Mouse (Mus musculus) left cerebral cortex, adult 9 months (tissue): Measurements from ENCODE around the gene Bbs4.
"Not testable (repeated sequence)": the region's sequence is repeated elsewhere in the genome, so short reads cannot be mapped to it uniquely, and the experiment has no call there.

ENCODE experiments used
- DNase-seq, 2 experiments: peaks; one replicate each; pipeline ENCODE4 v3.0.0; 2022; ENCODE audit warnings: low spot score in 2 of 2

Gene Bbs4

DNA sequence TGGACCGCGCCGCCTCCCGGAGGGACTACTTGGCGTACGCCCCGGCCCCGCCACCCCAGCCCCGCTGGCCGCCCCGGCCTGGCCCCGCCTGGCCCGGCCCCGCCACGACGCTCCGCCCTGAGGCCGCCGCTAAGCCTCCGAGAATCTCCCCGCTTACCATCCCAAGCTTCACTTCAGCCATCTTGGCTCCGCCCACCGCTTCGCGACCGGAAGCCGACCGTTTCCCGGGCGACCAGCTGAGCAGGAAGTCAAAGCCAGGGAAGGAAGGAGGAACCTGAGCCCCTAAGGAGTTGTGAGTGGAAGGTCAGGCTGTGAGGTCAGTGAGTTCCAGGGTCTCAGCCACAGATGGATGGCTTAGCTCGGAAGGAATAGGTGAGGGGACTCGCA lies at the start of gene Bbs4:
TSS of gene Bbs4 (minus strand) at position 256 of the 387 bp plus-strand sequence.
- DNase-seq, result peak; percentile 15 to 86

DNA sequence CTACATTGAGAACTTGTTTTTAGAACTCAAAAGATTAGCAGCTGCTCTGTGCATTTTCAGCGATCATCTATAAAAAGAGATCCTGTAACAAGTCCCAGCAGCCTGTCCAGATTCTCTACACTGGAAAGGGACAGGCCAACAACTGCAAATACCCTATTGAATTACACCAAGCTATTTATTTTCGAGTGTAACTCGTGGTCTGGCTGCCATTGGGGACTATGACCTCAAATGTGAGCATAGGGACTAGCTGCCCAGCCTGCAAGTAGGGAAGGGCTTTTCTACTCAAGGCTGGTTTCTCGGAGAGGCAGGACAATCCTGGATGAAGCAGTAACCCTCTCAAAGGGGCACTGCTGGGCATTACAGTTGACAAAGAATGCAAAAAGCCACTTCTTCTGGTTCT lies 35.8 kb upstream of the Bbs4 start:
- DNase-seq, result no peak

DNA sequence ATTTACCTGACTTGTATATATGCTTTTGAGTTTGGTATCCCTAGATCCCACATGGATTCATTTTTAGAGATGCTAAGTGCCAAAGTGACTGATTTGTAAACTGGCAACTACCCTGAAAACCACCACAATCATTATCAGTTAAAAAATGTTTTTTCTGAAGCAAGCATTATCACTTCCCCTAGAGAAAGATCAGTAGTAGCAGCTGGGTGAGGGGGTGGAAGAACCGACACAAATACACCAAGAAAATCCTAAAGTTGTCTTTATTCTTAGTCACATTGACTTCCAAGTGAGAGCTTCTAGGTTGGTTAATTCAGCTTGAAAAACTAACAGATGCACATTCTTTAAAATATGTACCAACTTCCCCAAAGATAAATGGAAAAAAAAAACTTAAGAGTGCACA lies 35.0 kb upstream of the Bbs4 start:
- DNase-seq, result peak in 1 of 2 experiments; percentile 45

DNA sequence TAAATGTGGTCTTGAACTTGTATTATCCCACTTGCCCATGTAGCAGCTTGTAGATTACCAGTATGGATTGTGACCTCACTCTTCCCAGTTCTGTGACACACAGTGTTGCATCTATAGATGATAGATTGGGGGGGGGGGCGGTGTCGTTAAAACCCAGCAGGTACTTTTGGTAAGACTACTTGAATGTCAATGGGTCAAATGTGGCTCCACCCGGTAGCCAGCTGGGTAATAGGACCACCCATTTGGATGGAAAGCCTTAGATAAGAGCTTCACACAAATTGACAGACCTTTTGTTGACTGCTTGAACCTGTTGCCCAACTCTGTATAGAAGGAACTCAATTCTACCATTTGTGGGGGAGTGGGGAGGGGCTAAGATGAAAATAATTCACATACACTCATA lies 34.2 kb upstream of the Bbs4 start:
- DNase-seq, result no peak

DNA sequence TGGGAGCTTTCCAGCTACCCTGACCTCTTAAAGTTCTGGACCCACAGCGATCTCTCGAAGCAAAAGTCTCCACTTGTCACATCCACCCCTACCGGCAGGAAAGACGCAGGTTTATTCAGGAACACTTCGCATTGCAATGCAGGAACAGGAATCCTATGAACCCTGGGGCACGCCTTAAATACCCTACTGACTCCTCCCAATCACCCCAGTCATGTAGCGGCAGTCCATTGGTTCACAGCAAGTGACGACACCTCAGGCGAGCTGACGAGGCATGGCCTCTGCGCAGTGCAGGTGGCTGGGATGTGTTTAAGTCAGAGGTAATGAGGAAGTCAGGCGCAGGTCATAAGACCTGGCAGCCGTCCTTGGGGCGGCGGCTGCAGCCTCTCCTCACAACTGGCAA lies 22.3 kb upstream of the Bbs4 start:
- no peak for DNase-seq

DNA sequence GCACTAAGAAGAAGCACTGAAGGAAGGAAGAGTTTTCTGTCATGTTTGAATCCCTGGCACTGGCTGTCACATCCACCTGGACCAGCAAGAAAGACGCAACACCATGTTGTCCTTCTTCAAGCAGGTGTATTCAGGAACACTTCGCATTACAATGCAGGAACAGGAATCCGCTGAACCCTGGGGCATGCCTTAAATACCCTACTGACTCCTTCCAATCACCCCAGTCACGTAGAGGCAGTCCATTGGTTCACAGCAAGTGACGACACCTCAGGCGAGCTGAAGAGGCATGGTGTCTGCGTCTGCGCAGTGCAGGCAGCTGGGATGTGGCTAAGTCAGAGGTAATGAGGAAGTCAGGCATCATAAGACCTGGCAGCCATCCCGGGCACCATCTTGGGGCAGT lies 16.3 kb upstream of the Bbs4 start:
- DNase-seq, result no peak

DNA sequence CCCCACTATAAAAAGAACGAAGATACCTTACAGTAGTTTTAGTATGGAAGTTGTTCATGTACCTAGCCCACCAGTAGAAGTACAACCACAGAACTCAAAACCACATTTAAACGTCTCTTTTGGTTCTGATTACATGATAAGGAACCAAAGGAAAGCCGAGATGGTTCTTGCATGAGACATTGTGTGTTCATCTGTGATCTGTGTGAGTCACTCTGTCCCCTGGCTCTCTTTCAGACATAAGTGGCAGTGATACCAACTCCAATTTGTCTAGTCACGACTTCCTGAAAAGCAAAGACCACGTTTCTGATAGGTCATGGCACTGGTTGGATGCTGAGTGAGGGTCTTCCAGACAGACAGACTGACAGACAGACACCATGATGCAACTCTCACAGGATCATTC lies 15.9 kb upstream of the Bbs4 start:
- DNase-seq, result no peak

DNA sequence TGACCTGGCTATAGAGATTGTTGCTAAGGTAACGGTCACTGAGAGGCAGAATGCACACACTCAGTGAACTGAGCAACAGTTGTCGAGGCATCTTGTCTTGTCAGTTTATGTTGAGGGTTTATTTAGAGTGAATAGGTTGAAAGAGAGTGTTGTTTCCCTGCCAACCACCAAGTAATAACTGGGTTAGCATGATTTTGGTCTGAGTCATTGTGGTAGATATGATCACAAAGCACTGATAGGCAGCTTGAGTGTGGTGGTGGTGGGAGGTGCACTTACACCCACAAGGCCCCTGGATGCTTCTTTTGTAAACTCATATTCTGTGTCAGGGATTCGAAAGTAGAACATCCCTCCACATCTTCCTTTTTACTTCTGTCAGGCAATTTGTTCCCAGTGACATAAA lies 7.2 kb upstream of the Bbs4 start:
- not testable (repeated sequence) for DNase-seq

DNA sequence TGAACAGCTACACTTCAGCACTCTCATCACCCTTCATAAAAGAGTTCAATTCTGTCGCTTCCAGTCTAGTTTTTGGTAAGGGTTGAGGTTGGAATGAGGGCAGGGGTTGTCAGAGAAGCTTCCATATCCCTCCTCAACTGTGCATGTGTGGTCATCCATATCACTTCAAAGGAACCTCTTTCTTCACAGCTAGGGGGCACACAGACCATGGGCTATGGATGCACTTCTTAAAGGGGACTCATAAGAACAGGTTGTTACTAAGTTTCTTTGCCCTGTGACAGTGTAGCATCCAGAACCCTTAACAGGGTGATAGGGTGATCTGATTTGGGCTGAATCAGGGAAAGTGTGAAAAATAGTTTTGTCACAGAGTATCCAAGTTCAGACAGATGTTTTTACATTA lies 4.7 kb upstream of the Bbs4 start:
- DNase-seq, result not testable (repeated sequence)

DNA sequence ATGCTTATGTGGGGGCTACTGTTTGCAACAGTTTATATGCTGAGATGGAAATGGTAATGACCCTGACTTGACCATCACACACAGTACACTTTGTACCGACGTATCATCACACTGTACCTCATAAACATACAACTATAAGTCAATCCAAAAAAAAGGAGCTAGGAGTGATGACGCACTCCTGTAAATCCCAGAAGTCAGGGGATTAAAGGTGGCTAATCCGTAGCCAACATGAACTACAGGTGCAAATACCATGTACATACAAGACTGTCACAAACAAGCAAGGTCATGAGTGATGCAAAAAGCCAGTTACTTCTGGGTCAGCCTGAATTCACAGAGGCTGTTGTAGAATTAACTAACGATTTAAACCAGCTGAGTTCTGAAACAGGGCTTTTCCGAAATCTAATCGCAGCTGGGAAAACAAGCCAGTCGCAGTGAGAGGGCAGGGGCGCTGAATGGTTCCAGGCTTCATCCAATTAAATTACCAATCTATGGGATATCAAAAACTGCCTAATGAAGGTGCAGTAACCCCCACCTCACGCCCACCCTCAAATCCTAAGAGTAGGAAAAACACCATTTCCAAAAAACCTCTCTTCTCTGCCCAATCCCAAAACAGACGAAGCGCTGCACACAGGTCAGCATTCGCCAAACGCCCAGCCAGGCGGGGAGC lies 589 bp downstream of the Bbs4 start:
- DNase-seq, result peak in 1 of 2 experiments; percentile 7

DNA sequence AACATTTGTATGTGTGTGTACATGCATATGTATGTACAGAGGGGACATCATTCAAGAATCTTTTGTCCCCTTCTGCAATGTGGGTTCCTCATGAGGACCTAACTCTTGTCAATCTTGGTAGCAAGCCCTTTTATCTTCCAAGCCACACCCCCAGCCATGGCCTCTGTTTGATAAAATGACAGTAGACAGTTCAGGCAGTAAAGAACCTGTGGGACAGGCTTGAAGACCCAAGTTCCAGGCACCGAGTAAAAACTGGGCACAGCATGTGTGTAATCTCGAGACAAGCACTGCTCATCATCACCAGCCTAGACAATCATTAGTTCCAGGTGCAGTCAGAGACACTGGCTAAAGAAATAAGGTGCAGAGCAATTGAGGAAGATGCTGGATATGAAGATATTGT lies 7.1 kb downstream of the Bbs4 start:
- no peak for DNase-seq

DNA sequence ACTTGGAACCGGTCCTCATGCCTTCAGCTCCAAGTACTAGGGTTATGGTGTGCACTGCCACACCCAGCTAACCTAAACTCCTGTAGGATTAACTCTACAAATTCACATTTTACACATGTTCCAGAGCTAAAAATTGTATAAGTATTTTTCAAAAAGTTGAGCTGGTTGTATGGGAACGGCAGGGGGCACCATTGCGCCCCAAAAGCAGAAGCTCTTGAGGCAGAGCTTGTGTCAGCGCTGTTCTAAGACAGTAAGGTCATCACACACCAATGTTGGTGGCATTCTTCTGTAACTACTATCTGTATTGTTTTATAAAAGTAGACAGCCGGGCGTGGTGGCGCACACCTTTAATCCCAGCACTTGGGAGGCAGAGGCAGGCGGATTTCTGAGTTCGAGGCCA lies 13.3 kb downstream of the Bbs4 start:
- DNase-seq, result no peak

DNA sequence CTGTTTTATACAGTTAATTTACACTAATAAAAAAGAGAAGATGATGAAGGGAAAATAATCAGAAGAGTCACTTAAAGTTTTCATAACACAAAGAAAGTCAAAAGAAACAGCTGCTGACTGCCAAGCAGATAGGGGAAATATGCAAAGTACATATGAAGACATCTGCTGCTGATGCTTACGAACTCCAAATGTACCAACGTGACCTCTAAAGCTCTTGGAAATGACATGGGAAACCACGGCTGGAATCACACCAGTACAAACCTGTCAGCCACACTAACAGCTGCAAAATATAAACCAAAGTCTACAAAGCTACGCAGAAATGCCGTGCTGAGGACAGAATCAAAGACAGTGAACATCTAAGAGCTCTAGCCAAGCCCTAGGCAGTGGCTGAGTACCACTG lies 14.2 kb downstream of the Bbs4 start:
- no peak for DNase-seq

DNA sequence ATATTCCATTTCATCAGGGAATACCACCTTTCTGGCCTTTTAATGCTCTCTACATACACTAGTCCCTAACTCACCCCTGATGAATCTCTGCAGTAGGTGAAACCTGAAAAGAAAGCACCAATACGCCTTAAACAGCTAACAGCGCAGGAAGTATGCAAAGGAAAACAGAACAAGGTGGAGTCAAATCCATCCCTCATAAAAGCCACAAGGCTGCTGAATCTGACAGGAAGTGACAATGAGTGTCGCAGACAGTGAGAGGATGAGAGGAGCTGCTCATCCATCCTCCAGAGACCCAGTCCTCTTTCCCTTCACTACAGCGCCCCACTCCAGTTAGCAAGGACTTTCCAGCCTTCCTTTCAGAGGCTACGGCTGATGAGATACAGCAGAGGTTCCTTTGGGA lies 14.9 kb downstream of the Bbs4 start:
- no peak for DNase-seq

DNA sequence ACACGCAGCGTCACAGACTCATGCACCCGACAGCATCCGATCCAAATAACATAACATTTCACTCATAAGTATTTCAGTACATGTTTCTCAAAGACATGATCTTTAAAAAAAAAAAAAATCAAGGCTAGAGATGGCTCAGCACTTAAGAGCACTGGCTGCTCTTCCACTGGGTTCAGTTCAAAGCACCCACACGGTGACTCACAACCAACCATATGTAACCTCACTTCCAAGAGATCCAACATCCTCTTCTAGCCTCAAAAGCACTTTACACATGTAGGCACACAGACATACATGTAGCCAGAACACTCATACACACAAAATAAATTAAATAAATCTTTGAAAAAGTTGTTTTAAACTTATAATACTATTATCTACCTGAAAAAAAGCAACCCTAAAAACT lies 15.4 kb downstream of the Bbs4 start:
- DNase-seq, result no peak

DNA sequence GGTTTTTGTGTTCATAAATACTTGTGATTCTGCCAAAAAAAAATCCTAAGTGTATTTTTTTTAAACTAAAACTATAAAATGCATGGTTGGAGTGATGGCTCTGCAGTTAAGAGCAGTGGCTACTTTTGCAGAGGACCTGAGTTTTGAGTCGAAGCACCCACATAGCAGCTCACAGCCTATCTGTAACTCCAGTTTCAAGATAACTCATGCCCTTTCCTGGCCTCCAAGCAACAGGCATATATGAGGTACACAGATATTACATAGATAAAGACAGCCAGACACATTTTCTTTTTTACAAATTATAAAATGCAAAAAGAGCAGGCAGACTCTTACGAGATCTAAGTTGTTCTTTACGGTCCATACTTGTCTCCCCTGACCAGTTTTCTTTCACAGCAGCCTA lies 16.8 kb downstream of the Bbs4 start:
- DNase-seq, result no peak

DNA sequence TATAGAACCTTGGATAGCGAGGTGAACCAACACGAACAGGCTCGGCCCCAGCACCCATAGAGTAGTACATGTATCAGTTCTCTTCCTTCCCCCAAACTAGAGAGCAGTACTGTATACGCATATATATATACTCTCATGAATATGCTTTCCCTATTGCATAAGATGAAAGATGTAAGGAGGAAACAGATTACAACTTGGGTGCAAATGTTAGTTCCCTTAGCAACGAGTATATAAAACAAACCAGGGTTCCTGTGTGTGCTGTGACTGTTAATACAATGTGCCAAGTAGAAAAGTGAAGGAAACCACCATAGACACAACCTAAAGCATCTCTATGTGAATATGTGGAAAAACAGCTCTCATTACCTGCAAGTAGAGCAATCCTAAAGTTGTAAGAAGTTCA lies 23.3 kb downstream of the Bbs4 start:
- DNase-seq, result no peak

DNA sequence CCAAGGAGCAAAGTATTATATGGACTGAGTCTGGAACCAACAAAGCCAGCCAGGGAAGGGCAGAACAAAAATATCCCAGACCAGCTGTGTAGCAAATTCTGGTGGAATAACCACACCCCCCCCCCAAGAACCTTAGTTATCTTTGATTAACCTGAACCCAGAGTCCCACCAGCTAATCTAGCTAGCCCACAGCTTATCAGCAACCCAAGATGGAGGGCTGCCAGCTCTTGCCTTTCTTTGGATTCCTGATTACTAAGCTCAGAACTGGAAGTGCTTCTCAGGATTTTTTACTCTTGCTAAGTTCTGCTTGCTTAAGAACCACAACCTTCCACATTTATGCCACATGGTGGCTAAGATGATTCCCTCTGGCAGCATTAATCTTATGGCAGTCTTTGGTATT lies 29.0 kb downstream of the Bbs4 start:
- no peak for DNase-seq

DNA sequence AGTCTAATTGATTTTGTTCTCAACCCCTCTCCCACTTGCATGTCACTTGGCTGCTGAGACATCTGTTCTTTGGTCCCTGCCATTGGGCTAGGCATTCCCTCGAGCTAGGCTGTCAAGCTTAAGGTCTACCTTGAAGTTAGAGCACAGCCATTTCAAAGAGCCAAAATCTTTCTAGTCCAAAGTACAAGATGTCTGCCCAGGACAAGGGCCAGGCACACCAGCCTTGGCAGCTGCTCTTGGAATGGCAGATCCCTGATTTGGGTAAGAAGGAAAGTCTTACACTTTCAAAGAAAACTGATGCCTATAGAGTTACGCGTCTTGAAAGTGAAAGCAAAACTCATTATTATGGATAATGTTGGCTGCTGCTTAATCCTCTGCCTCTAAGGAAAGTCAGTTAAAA lies 37.1 kb downstream of the Bbs4 start:
- no peak for DNase-seq

DNA sequence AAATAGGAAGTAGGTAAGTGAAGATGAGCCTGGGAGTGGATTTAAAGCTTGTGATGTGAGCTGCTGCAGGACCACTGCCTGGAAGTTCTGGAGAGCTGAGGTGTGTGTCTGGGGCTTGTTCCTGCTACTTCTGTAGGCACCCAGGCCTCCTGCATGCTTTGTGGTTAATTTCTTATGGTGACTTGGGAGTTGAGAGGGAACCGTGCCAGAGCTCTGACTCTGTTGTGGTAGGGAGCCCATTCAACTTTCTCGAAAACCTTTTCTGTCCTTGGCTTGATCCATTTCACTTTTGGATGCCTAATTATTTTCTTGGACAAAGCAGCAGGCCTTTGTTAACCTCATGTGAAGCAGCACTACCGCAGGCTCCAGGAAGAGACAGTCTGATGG lies 42.0 kb downstream of the Bbs4 start:
- no peak for DNase-seq

DNA sequence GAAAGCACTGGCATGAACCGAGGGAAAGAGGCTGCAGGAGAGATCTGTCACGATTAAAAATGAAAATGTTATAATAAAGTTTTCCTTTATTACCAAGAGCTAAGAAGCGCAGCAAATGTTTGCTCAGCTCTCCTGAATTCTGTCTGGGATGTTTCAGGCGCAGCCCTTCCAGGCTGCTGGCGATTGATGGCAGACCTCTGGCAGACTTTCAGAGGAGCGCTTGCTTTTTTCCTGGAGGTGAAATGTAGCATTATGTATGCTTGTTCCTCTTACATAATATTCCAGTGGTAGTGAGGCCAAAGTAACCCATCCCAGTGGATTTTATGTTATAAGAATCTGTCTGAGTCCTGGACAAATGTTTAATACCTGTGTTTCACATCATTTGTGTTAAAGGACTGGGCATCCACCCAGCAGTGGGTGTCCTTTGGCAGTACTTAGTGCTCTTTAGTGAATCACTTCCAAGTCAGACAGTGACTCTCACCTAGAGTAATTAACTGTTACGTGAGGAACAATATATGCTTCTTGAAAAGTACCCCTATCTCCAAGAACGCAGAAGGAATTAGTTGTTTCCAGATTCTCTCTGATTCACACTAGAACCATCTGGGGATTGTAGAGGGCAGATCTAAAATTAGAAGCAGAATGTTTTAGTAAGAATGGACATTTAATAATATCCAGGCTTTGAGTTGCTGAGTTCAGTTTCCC lies 42.6 kb downstream of the Bbs4 start:
- no peak for DNase-seq

DNA sequence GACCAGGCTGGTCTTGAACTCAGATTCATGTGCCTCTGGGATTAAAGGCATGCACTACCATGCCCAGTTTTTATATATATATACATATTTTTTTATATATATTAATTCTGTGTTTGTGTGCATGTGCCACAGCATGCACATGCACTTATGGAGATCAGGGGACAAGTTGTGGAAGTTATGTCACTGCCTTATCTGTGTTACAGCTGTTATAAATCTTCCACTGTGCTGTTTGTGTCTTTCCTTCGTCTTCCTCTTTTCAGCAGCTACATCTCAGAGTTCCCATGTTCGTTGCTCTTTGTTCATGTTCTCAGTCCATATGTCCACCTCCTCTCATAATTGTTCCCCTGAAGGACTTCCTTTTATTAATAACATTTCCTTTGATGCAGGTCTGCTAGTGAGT lies 45.4 kb downstream of the Bbs4 start:
- no peak for DNase-seq

DNA sequence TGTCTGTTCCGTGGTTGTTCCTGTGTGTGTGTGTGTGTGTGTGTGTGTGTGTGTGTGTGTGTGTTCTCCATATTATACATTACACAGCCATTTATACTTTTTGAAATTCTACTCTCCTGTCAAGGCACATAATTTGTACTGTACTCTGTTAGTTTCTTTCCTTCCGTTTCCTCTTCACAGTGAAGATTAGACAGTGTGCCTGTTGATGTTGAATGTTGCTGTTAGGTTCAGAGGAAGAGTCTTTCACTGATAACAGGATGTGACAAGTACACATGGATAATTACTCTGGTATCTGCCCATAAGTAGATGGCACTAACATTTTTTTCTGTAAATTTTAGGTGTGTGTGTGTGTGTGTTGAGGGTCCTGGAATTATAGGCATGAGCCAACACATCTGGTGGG lies 56.9 kb downstream of the Bbs4 start:
- DNase-seq, result no peak

DNA sequence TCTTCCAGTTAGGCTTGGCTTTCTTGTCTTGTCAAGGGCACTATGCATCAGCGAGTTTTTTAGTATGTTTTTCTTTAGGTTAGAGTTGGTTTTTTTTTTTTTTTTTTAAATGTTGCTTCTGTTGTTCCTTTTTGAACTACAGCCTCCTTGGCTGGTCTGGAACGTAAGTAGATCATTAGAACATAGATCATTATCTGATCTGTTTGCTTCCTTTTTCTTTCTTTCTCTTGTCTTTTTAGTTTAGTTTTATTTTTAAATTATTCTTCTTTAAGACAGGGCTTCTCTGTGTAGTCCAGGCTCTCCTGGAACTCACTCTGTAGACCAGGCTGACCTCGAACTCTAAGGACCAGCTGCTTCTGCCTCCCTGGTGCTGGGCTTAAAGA lies 60.8 kb downstream of the Bbs4 start:
- DNase-seq, result no peak
